Mouse (Mus musculus) cerebellum, adult 9-10 months (tissue): ENCODE measurements around the gene Rhcg.

ENCODE experiments used
- DNase-seq: peaks from one replicate; pipeline ENCODE4 v3.0.0; 2022

Rhcg gene

GRCm38 (mm10) chr7:79548893-79549555 is 68.4 kb downstream of the Rhcg start:
- DNase-seq: no peak

DNA sequence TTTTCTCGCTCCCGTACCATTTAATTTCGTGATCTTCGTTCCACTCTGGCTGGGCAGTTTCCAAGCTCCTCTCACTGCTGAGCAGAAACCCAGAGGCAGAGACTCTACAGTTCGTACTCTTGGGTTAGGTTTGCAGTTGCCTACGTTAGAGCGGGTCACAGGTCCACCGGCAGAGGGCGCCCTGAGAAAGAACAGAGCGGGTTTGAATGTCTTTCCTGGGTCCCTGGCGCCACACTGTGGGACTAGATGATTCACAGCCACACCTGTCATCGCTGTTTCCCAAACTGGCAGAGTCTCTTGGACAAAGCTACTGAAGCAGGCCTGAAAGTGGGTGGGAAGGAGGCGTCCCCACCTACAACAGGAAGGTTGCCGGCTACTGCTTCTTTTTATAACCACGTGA is 70.4 kb downstream of the Rhcg start:
- peak; percentile 96 for DNase-seq

GRCm38 (mm10) chr7:79545066-79545400 is 72.4 kb downstream of the Rhcg start:
- no peak for DNase-seq

DNA sequence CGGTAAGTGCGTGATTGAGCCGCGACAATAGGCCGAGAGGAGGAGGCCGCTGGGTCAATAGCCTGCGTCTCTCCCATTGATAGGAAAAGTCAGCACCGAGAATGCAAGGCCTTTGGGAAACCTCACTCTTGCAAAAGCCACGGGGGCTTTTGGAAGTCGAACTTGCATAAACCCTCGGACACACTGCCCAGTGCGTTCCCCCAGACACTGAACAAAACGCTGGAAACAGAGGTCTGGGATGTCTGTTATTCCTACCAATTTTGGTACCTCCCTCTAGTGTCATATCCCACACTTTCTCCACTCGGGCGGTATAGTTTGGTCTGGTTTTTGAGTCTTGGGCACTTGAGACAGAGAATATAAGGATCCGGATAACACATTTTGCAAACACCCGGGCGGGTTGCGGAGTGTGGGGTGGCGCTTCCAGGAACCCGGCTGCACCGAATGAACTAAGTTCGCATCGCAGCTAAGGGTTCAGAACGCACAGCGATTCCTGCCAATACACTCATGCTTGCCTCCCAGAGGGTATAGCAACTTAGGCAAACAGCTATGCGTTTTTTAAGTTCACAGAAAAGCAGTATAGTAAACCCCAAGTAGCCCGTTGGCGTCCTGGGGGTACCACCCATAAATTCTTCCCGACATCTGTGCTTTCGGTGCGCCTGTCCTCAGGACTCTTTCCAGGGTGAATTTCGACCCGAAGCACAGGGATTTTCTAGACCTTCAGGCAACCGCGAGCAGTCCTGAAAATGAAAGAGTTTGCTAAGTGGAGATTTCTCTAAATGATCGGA is 73.0 kb downstream of the Rhcg start:
- no peak for DNase-seq
